Mouse (Mus musculus) forebrain, embryonic 16.5 days (tissue): Measurements from ENCODE around the gene Pdrg1. TPM values are rescaled to one million over a fixed set of nuclear protein-coding genes. Genes with fewer than 3 reads are reported as not detected.

Experiments
- ATAC-seq: fragments of 200-750 bp; cut with Nextera tagmentation; 2 replicates; pipeline ENCODE4 v1.8.0; 2017; ENCODE audit warnings: mild to moderate bottlenecking, moderate library complexity
- H3K27ac ChIP-seq: fragments of 300-500 bp; sonication (generic); 2 replicates; pipeline ENCODE4 v1.5.1; 2014; ENCODE audit warnings: low read length, control low read depth
- H3K27me3 ChIP-seq: fragments of 300-500 bp; sonication (generic); replicated peaks from 2 replicates; pipeline ENCODE4 v1.6.1; 2014; ENCODE audit warnings: low read length; ENCODE audit not compliant: control insufficient read depth, insufficient read depth
- H3K36me3 ChIP-seq: fragments of 300-500 bp; sonication (generic); 2 replicates; pipeline ENCODE4 v1.6.1; 2014; ENCODE audit not compliant: control insufficient read depth, insufficient read depth
- H3K4me1 ChIP-seq: fragments of 300-500 bp; sonication (generic); replicated peaks from 2 replicates; pipeline ENCODE4 v1.6.1; 2014; ENCODE audit warnings: low read length; ENCODE audit not compliant: control insufficient read depth, insufficient read depth
- H3K4me2 ChIP-seq: fragments of 300-500 bp; sonication (generic); 2 replicates; pipeline ENCODE4 v1.6.1; 2014; ENCODE audit warnings: mild to moderate bottlenecking, low read length, control low read depth
- H3K4me3 ChIP-seq: fragments of 300-500 bp; sonication (generic); replicated peaks from 2 replicates; pipeline ENCODE4 v1.5.1; 2014; ENCODE audit warnings: mild to moderate bottlenecking, low read length, control low read depth
- H3K9ac ChIP-seq: fragments of 300-500 bp; sonication (generic); replicated peaks from 2 replicates; pipeline ENCODE4 v1.6.1; 2014; ENCODE audit warnings: low read depth, low read length, control low read depth
- H3K9me3 ChIP-seq: fragments of 300-500 bp; sonication (generic); 2 replicates; pipeline ENCODE4 v1.6.1; 2016; ENCODE audit warnings: low read length; ENCODE audit not compliant: control insufficient read depth
- WGBS: fragments of 180-500 bp; shearing (Covaris S2); extraction: QIAGEN DNeasy Blood & Tissue Kit; methylation state at CpG from one replicate; pipeline ENCODE4 v1.1.7; 2014; 5-methylcytosine and 5-hydroxymethylcytosine counted together
- polyA plus RNA-seq: library from polyadenylated mRNA; unstranded; fragments of >200 nt; fragmentation: Nextera tagmentation; extraction: Ambion mirVana; gene quantifications from 2 replicates; pipeline ENCODE4 v1.2.1, GENCODE M21; 2015

Pdrg1 gene
- polyA plus RNA-seq, 1 experiment from 2014 or later: 204 TPM

GRCm38 (mm10) chr2:153032973-153033372 is 17.7 kb upstream of the Pdrg1 start:
- Histone ChIP-seq H3K36me3 (no peaks in the 10 kb centered on the region), H3K27me3 (no peaks in the 10 kb centered on the region), H3K4me2 (peak overlapping the region; percentile 66), H3K9ac (peak overlapping the region; percentile 71), H3K9me3 (no peaks in the 10 kb centered on the region), H3K27ac (peak overlapping the region; percentile 21; the same call in 1 of the 2 replicates), H3K4me1 (peaks cover 47% of the 10 kb centered on the region), H3K4me3 (peak overlapping the region; percentile 71)
- WGBS: 7% methylated on average over 4 of the region's 4 CpGs
- ATAC-seq: no peak

- Histone ChIP-seq H3K9ac (peak overlapping the region; percentile 71), H3K27me3 (no peaks in the 10 kb centered on the region), H3K4me3 (peak overlapping the region; percentile 71), H3K9me3 (no peaks in the 10 kb centered on the region), H3K27ac (peak overlapping the region; percentile 43), H3K4me1 (peaks cover 42% of the 10 kb centered on the region), H3K4me2 (peak overlapping the region; percentile 66), H3K36me3 (no peaks in the 10 kb centered on the region)
- WGBS: under 1% methylated on average over 46 of the region's 58 CpGs
- peak; percentile 62 for ATAC-seq
These were observed 17.0 kb upstream of the Pdrg1 start for GRCm38 (mm10) chr2:153032083-153032842.

- Histone ChIP-seq H3K27ac (peak within 1 kb of the TSS; percentile 43), H3K4me1 (peaks cover 37% of the 10 kb centered on the region), H3K36me3 (no peaks in the 10 kb centered on the region), H3K27me3 (0 out of 2 replicates have a peak, but pooled peaks cover 3% of the 10 kb centered on the region), H3K9me3 (no peaks in the 10 kb centered on the region), H3K4me2 (peak within 1 kb of the TSS; percentile 66), H3K4me3 (peak within 1 kb of the TSS; percentile 71), H3K9ac (peak within 1 kb of the TSS; percentile 71)
- WGBS: under 1% methylated on average over 29 of the region's 54 CpGs
- ATAC-seq: peak; percentile 85
These were observed 16.2 kb upstream of the Pdrg1 start, which contains the start of gene Xkr7 for GRCm38 (mm10) chr2:153031126-153032082. Gene Xkr7 (plus strand): TSS chr2:153031852.

- no peak overlapping the region for H3K27ac ChIP-seq
- no peak for ATAC-seq
- H3K9me3 ChIP-seq: no peaks in the 10 kb centered on the region
- no peaks in the 10 kb centered on the region for H3K36me3 ChIP-seq
- H3K4me1 ChIP-seq: peaks cover 33% of the 10 kb centered on the region
- 0 out of 2 replicates have a peak, but pooled peaks cover 3% of the 10 kb centered on the region for H3K27me3 ChIP-seq
- no peak overlapping the region for H3K4me2 ChIP-seq
- WGBS: 33% methylated on average over 4 of the region's 4 CpGs
- H3K4me3 ChIP-seq: no peak overlapping the region
- H3K9ac ChIP-seq: no peak overlapping the region
These were observed 15.2 kb upstream of the Pdrg1 start for GRCm38 (mm10) chr2:153030422-153030821.

- Histone ChIP-seq H3K27ac (no peak overlapping the region), H3K36me3 (no peaks in the 10 kb centered on the region), H3K9me3 (no peaks in the 10 kb centered on the region), H3K4me2 (no peak overlapping the region), H3K4me3 (no peak overlapping the region), H3K4me1 (peaks cover 7% of the 10 kb centered on the region), H3K27me3 (0 out of 2 replicates have a peak, but pooled peaks cover 3% of the 10 kb centered on the region), H3K9ac (no peak overlapping the region)
- ATAC-seq: no peak
- WGBS: 66% methylated on average over 4 of the region's 4 CpGs
These were observed 12.3 kb upstream of the Pdrg1 start for GRCm38 (mm10) chr2:153027501-153027900.

- Histone ChIP-seq H3K4me3 (no peak overlapping the region), H3K4me1 (peaks cover 4% of the 10 kb centered on the region), H3K27me3 (0 out of 2 replicates have a peak, but pooled peaks cover 3% of the 10 kb centered on the region), H3K36me3 (no peaks in the 10 kb centered on the region), H3K9me3 (no peaks in the 10 kb centered on the region), H3K4me2 (no peak overlapping the region), H3K9ac (no peak overlapping the region), H3K27ac (no peak overlapping the region)
- WGBS: 86% methylated on average over 7 of the region's 7 CpGs
- ATAC-seq: no peak
These were observed 10.8 kb upstream of the Pdrg1 start for GRCm38 (mm10) chr2:153026052-153026451.

GRCm38 (mm10) chr2:153022855-153023254 is 7.6 kb upstream of the Pdrg1 start:
- no peak overlapping the region for H3K27ac ChIP-seq
- no peaks in the 10 kb centered on the region for H3K36me3 ChIP-seq
- H3K9ac ChIP-seq: no peak overlapping the region
- no peaks in the 10 kb centered on the region for H3K9me3 ChIP-seq
- H3K4me1 ChIP-seq: no peaks in the 10 kb centered on the region
- no peak overlapping the region for H3K4me3 ChIP-seq
- 0 out of 2 replicates have a peak, but pooled peaks cover 3% of the 10 kb centered on the region for H3K27me3 ChIP-seq
- H3K4me2 ChIP-seq: no peak overlapping the region
- WGBS: 57% methylated on average over 4 of the region's 4 CpGs
- no peak for ATAC-seq

- Histone ChIP-seq H3K27me3 (no peaks in the 10 kb centered on the region), H3K36me3 (no peaks in the 10 kb centered on the region), H3K4me1 (peaks cover 6% of the 10 kb centered on the region), H3K4me2 (no peak overlapping the region), H3K9ac (no peak overlapping the region), H3K27ac (no peak overlapping the region), H3K9me3 (no peaks in the 10 kb centered on the region), H3K4me3 (no peak overlapping the region)
- no peak for ATAC-seq
- WGBS: 58% methylated on average over 3 of the region's 3 CpGs
These were observed 5.9 kb upstream of the Pdrg1 start for GRCm38 (mm10) chr2:153021163-153021562.

GRCm38 (mm10) chr2:153019355-153019754 is 4.1 kb upstream of the Pdrg1 start:
- H3K27me3 ChIP-seq: no peaks in the 10 kb centered on the region
- H3K9ac ChIP-seq: no peak overlapping the region
- no peaks in the 10 kb centered on the region for H3K9me3 ChIP-seq
- H3K4me3 ChIP-seq: no peak overlapping the region
- H3K36me3 ChIP-seq: no peaks in the 10 kb centered on the region
- H3K4me1 ChIP-seq: peaks cover 15% of the 10 kb centered on the region
- ATAC-seq: no peak
- H3K4me2 ChIP-seq: no peak overlapping the region
- WGBS: 71% methylated on average over 3 of the region's 3 CpGs
- no peak overlapping the region for H3K27ac ChIP-seq
